In genomic region chr15:74009246-74009645, GRCm38 (mm10) we compare ENCODE assay signal across 19 mouse cellular contexts.
DNase-seq lines count a peak whose midpoint lies in the region; ATAC-seq and TF ChIP-seq lines count a peak whose summit lies in the region.
"Had no signal": no experiment of that assay in that cellular context is flagged by ENCODE, and none has a peak within 500 bp of the region (broad histone marks: within the 10 kb centered on the region; RNA-seq: fewer than 3 reads in every experiment).

No protein-coding gene starts in this region.

- no peaks in the 10 kb centered on the region for H3K36me3 ChIP-seq in hindbrain, embryonic 16.5 days (ENCODE audit: control insufficient read depth, insufficient read depth, low read length)
- H3K36me3 ChIP-seq in hindbrain, embryonic 13.5 days, result no peaks in the 10 kb centered on the region
- H3K36me3 ChIP-seq in midbrain, postnatal 0 days (ENCODE audit: insufficient read depth, low read length), result no peaks in the 10 kb centered on the region
- no peaks in the 10 kb centered on the region for H3K36me3 ChIP-seq in midbrain, embryonic 16.5 days (ENCODE audit: control insufficient read depth, insufficient read depth, low read length)
- H3K36me3 ChIP-seq: midbrain, embryonic 13.5 days; stomach, embryonic 15.5 days had no signal

- no peak overlapping the region for H3K9ac ChIP-seq in hindbrain, embryonic 16.5 days (ENCODE audit: low read depth, low read length)
- H3K9ac ChIP-seq in hindbrain, embryonic 13.5 days, result no peak overlapping the region
- H3K9ac ChIP-seq in midbrain, postnatal 0 days (replicated peaks; ENCODE audit: low read length, poor library complexity, severe bottlenecking), result no peak overlapping the region
- H3K9ac ChIP-seq in midbrain, embryonic 16.5 days (ENCODE audit: low read depth, low read length), result no peak overlapping the region
- H3K9ac ChIP-seq: midbrain, embryonic 13.5 days; stomach, embryonic 15.5 days had no signal

- H3K27ac ChIP-seq in hindbrain, embryonic 16.5 days (ENCODE audit: low read depth, low read length), result no peak overlapping the region
- H3K27ac ChIP-seq in hindbrain, embryonic 13.5 days, result no peak overlapping the region
- no peak overlapping the region for H3K27ac ChIP-seq in midbrain, postnatal 0 days (ENCODE audit: low read depth, low read length)
- no peak overlapping the region for H3K27ac ChIP-seq in midbrain, embryonic 16.5 days (ENCODE audit: low read length)
- H3K27ac ChIP-seq: midbrain, embryonic 13.5 days; stomach, embryonic 15.5 days had no signal

- H3K27me3 ChIP-seq in hindbrain, embryonic 16.5 days (replicated peaks; ENCODE audit: control insufficient read depth, insufficient read depth, low read length), result peaks cover 5% of the 10 kb centered on the region
- peaks cover 17% of the 10 kb centered on the region for H3K27me3 ChIP-seq in hindbrain, embryonic 13.5 days
- no peaks in the 10 kb centered on the region; the same call in 1 of the 2 replicates for H3K27me3 ChIP-seq in midbrain, postnatal 0 days (ENCODE audit: insufficient read depth, low read length)
- H3K27me3 ChIP-seq in midbrain, embryonic 16.5 days (ENCODE audit: control insufficient read depth, insufficient read depth, low read depth, low read length), result no peaks in the 10 kb centered on the region
- H3K27me3 ChIP-seq: Patski; stomach, embryonic 15.5 days had no signal

- no peaks in the 10 kb centered on the region; the same call in 1 of the 2 replicates for H3K9me3 ChIP-seq in hindbrain, embryonic 16.5 days (ENCODE audit: control insufficient read depth, low read length)
- H3K9me3 ChIP-seq in hindbrain, embryonic 13.5 days, result no peaks in the 10 kb centered on the region
- no peaks in the 10 kb centered on the region for H3K9me3 ChIP-seq in midbrain, postnatal 0 days (ENCODE audit: low read length)
- H3K9me3 ChIP-seq in midbrain, embryonic 16.5 days (replicated peaks; ENCODE audit: control insufficient read depth, low read length, poor library complexity, severe bottlenecking), result no peaks in the 10 kb centered on the region
- H3K9me3 ChIP-seq: midbrain, embryonic 13.5 days; stomach, embryonic 15.5 days had no signal

- no peak overlapping the region for H3K4me2 ChIP-seq in hindbrain, embryonic 16.5 days (ENCODE audit: low read length)
- no peak overlapping the region for H3K4me2 ChIP-seq in hindbrain, embryonic 13.5 days
- H3K4me2 ChIP-seq in midbrain, postnatal 0 days (ENCODE audit: low read depth, low read length, poor library complexity, severe bottlenecking), result no peak overlapping the region
- H3K4me2 ChIP-seq in midbrain, embryonic 16.5 days (ENCODE audit: low read length), result no peak overlapping the region
- H3K4me2 ChIP-seq: heart, embryonic 11.5 days; midbrain, embryonic 13.5 days; stomach, embryonic 15.5 days had no signal

- H3K4me3 ChIP-seq in hindbrain, embryonic 16.5 days (ENCODE audit: low read length), result no peak overlapping the region
- no peak overlapping the region for H3K4me3 ChIP-seq in hindbrain, embryonic 13.5 days
- no peak overlapping the region for H3K4me3 ChIP-seq in midbrain, postnatal 0 days (ENCODE audit: low read depth, low read length)
- H3K4me3 ChIP-seq in midbrain, embryonic 16.5 days (ENCODE audit: low read depth, low read length), result no peak overlapping the region
- H3K4me3 ChIP-seq: midbrain, embryonic 13.5 days; stomach, embryonic 15.5 days had no signal

- peak; percentile 36 to 61 for DNase-seq in cerebellum, postnatal 25 days
- DNase-seq in cerebellum, adult 9-10 months, result no peak
- peak; percentile 65 for DNase-seq in midbrain, postnatal 0 days (ENCODE audit: low spot score)
- DNase-seq in spleen, postnatal 14 days (ENCODE audit: low spot score in 2 of 2), result no peak
- DNase-seq: gastrocnemius, postnatal 36 days; layer of hippocampus, postnatal 36 days; lung, adult 18-20 months; right cerebral cortex, adult 18-20 months; spleen, adult 18-20 months; thymus, adult 2 months had no signal

- no peaks in the 10 kb centered on the region; the same call in 1 of the 2 replicates for H3K4me1 ChIP-seq in hindbrain, embryonic 16.5 days (ENCODE audit: control insufficient read depth, insufficient read depth, low read depth, low read length)
- H3K4me1 ChIP-seq in hindbrain, embryonic 13.5 days (replicated peaks), result peaks cover 9% of the 10 kb centered on the region
- H3K4me1 ChIP-seq in midbrain, postnatal 0 days (ENCODE audit: insufficient read depth, low read length), result peaks cover 6% of the 10 kb centered on the region; the same call in 1 of the 2 replicates
- no peaks in the 10 kb centered on the region for H3K4me1 ChIP-seq in midbrain, embryonic 16.5 days (ENCODE audit: control insufficient read depth, insufficient read depth, low read length)
- H3K4me1 ChIP-seq: stomach, embryonic 15.5 days had no signal

- peak; percentile 61; the same call in 1 of the 2 replicates for ATAC-seq in hindbrain, embryonic 16.5 days
- no peak for ATAC-seq in hindbrain, embryonic 13.5 days (ENCODE audit: low FRiP score)
- no peak for ATAC-seq in midbrain, postnatal 0 days (ENCODE audit: low FRiP score)
- ATAC-seq in midbrain, embryonic 16.5 days, result no peak
- ATAC-seq: activated CD4-positive, CD25-positive, alpha-beta regulatory T cell, adult 4 months; inflammation-experienced regulatory T-cells, adult 6 months; midbrain, embryonic 13.5 days; Patski had no signal

- TF ChIP-seq CTCF in midbrain, postnatal 0 days (IDR thresholded peaks at IDR 0.05), result no peak

Comparison
In these comparisons a context has a peak if more than half of its experiments do, and no peak if none do; other contexts are left out.
1. DNase-seq: peak in cerebellum, postnatal 25 days (2 of 2) and midbrain, postnatal 0 days (single experiment); none in cerebellum, adult 9-10 months (single experiment) and spleen, postnatal 14 days (0 of 2).